Mouse (Mus musculus) erythroid progenitor cell, adult 5-6 weeks (primary cell): Measurements from ENCODE around the gene Nme2. TPM values are rescaled to one million over a fixed set of nuclear protein-coding genes. Genes with fewer than 3 reads are reported as not detected.

Source experiments
- total RNA-seq, 2 experiments: library from RNA; stranded (forward) in 1 of 2; stranded (reverse) in 1 of 2; fragments of 150-400 nt in 1 of 2; fragments of 186-747, 209-891 nt in 1 of 2; gene quantifications; 2 replicates each; pipeline versions ENCODE4 v1.2.3 to v1.2.4; 2015 to 2017; ENCODE audit warnings: low replicate concordance in 2 of 2

Nme2 gene
- total RNA-seq, 2 experiments from 2014 or later = 10.1 to 34.8 TPM

Other genes with a start within 250 kb of the Nme2 start
- gene Utp18, start 70.5 kb downstream of the Nme2 start, total RNA-seq (2015; ENCODE audit: low replicate concordance) = 8.4 and 17.3 TPM in 2 replicates
- gene Utp18, start 70.5 kb downstream of the Nme2 start, total RNA-seq (2017; ENCODE audit: low replicate concordance) = 14.0 and 17.4 TPM in 2 replicates
- gene Mbtd1, start 70.4 kb downstream of the Nme2 start, total RNA-seq (2015; ENCODE audit: low replicate concordance) = 16.3 and 16.6 TPM in 2 replicates
- 9.6 and 13.4 TPM in 2 replicates for gene Mbtd1, start 70.4 kb downstream of the Nme2 start, total RNA-seq (2017; ENCODE audit: low replicate concordance)
- gene Gm20390, start 12.0 kb upstream of the Nme2 start, total RNA-seq (2015; ENCODE audit: low replicate concordance) = 32.3 and 33.5 TPM in 2 replicates
- gene Gm20390, start 12.0 kb upstream of the Nme2 start, total RNA-seq (2017; ENCODE audit: low replicate concordance) = 5.0 TPM in 1 of 2 replicates, not detected in the other
- gene Nme1, start 12.3 kb upstream of the Nme2 start, total RNA-seq (2015; ENCODE audit: low replicate concordance) = 11.3 and 17.7 TPM in 2 replicates
- gene Nme1, start 12.3 kb upstream of the Nme2 start, total RNA-seq (2017; ENCODE audit: low replicate concordance) = 7.6 and 42.3 TPM in 2 replicates
- gene Spag9, start 39.8 kb upstream of the Nme2 start, total RNA-seq (2015; ENCODE audit: low replicate concordance) = 28.5 and 50.7 TPM in 2 replicates
- gene Spag9, start 39.8 kb upstream of the Nme2 start, total RNA-seq (2017; ENCODE audit: low replicate concordance) = 68.5 and 69.1 TPM in 2 replicates